Mouse (Mus musculus): ENCODE measurements around the gene Hist1h2ah. TPM values are rescaled to one million over a fixed set of nuclear protein-coding genes. Genes with fewer than 3 reads are reported as not detected.

Gene Hist1h2ah
- polyA plus RNA-seq, 1 experiment from 2014 or later = 4.1 TPM

- no peak for ATAC-seq (ENCODE audit: extremely low read depth, insufficient number of reproducible peaks, low FRiP score, low TSS enrichment)
- Histone ChIP-seq H3K27ac (replicated peaks) (peak overlapping the region; percentile 50), H3K4me3 (peak overlapping the region; percentile 67), H3K4me2 (peak overlapping the region; percentile 78), H3K27me3 (replicated peaks) (peaks cover 20% of the 10 kb centered on the region), H3K9me3 (no peaks in the 10 kb centered on the region), H3K9ac (peak overlapping the region; percentile 81), H3K36me3 (no peaks in the 10 kb centered on the region), H3K4me1 (peaks cover 5% of the 10 kb centered on the region; the same call in 1 of the 2 replicates)
- WGBS = 0% methylated on average over 11 of the region's 11 CpGs
These were observed 13.8 kb downstream of the Hist1h2ah start for GRCm38 (mm10) chr13:22021581-22021980.

- WGBS = under 1% methylated on average over 8 of the region's 8 CpGs
- ATAC-seq (ENCODE audit: extremely low read depth, insufficient number of reproducible peaks, low FRiP score, low TSS enrichment) = peak; percentile 54; the same call in 1 of the 2 replicates
- Histone ChIP-seq H3K36me3 (no peaks in the 10 kb centered on the region), H3K4me2 (peak overlapping the region; percentile 78), H3K27me3 (replicated peaks) (peaks cover 26% of the 10 kb centered on the region), H3K4me1 (peaks cover 4% of the 10 kb centered on the region; the same call in 1 of the 2 replicates), H3K27ac (replicated peaks) (no peak overlapping the region), H3K4me3 (peak overlapping the region; percentile 67), H3K9me3 (no peaks in the 10 kb centered on the region), H3K9ac (peak overlapping the region; percentile 81)
These were observed 14.4 kb downstream of the Hist1h2ah start for GRCm38 (mm10) chr13:22020901-22021339.

- Histone ChIP-seq H3K4me1 (no peaks in the 10 kb centered on the region), H3K27ac (replicated peaks) (no peak overlapping the region), H3K4me2 (peak overlapping the region; percentile 78), H3K4me3 (peak overlapping the region; percentile 67), H3K27me3 (replicated peaks) (peaks cover 31% of the 10 kb centered on the region), H3K9me3 (peaks cover 2% of the 10 kb centered on the region; the same call in 1 of the 2 replicates), H3K9ac (peak overlapping the region; percentile 81), H3K36me3 (no peaks in the 10 kb centered on the region)
- 0 out of 2 replicates have a peak, but pooled peaks have one; percentile 49 for ATAC-seq (ENCODE audit: extremely low read depth, insufficient number of reproducible peaks, low FRiP score, low TSS enrichment)
- WGBS = under 1% methylated on average over 44 of the region's 44 CpGs
These were observed 15.2 kb downstream of the Hist1h2ah start for GRCm38 (mm10) chr13:22019934-22020835.

GRCm38 (mm10) chr13:22015479-22016450, 19.6 kb downstream of the Hist1h2ah start:
- Histone ChIP-seq H3K27ac (replicated peaks) (no peak overlapping the region), H3K9me3 (peaks cover 4% of the 10 kb centered on the region; the same call in 1 of the 2 replicates), H3K9ac (no peak overlapping the region), H3K27me3 (replicated peaks) (peaks cover 70% of the 10 kb centered on the region), H3K4me2 (peak overlapping the region; percentile 62), H3K36me3 (no peaks in the 10 kb centered on the region), H3K4me3 (peak overlapping the region; percentile 35), H3K4me1 (peaks cover 12% of the 10 kb centered on the region)
- 15% methylated on average over 27 of the region's 27 CpGs for WGBS
- ATAC-seq (ENCODE audit: extremely low read depth, insufficient number of reproducible peaks, low FRiP score, low TSS enrichment) = no peak

- H3K27me3 ChIP-seq (replicated peaks) = peaks cover 81% of the 10 kb centered on the region
- H3K9me3 ChIP-seq = peaks cover 4% of the 10 kb centered on the region; the same call in 1 of the 2 replicates
- H3K4me3 ChIP-seq = peak overlapping the region; percentile 35
- WGBS = 12% methylated on average over 17 of the region's 17 CpGs
- H3K4me1 ChIP-seq = peaks cover 12% of the 10 kb centered on the region
- no peaks in the 10 kb centered on the region for H3K36me3 ChIP-seq
- peak overlapping the region; percentile 14; the same call in 1 of the 2 replicates for H3K9ac ChIP-seq
- no peak for ATAC-seq (ENCODE audit: extremely low read depth, insufficient number of reproducible peaks, low FRiP score, low TSS enrichment)
- H3K27ac ChIP-seq (replicated peaks) = no peak overlapping the region
- peak overlapping the region; percentile 62 for H3K4me2 ChIP-seq
These were observed 20.9 kb downstream of the Hist1h2ah start for GRCm38 (mm10) chr13:22014411-22014845.

GRCm38 (mm10) chr13:22013716-22014115, 21.7 kb downstream of the Hist1h2ah start:
- no peak for ATAC-seq (ENCODE audit: extremely low read depth, insufficient number of reproducible peaks, low FRiP score, low TSS enrichment)
- H3K27ac ChIP-seq (replicated peaks) = no peak overlapping the region
- peaks cover 81% of the 10 kb centered on the region for H3K27me3 ChIP-seq (replicated peaks)
- 15% methylated on average over 13 of the region's 13 CpGs for WGBS
- peaks cover 4% of the 10 kb centered on the region; the same call in 1 of the 2 replicates for H3K9me3 ChIP-seq
- peaks cover 12% of the 10 kb centered on the region for H3K4me1 ChIP-seq
- H3K4me2 ChIP-seq = peak overlapping the region; percentile 62
- H3K9ac ChIP-seq = no peak overlapping the region
- H3K4me3 ChIP-seq = peak overlapping the region; percentile 24
- H3K36me3 ChIP-seq = no peaks in the 10 kb centered on the region

- Histone ChIP-seq H3K27ac (replicated peaks) (no peak within 1 kb of the TSS), H3K4me2 (no peak within 1 kb of the TSS), H3K27me3 (replicated peaks) (peaks cover 95% of the 10 kb centered on the region), H3K4me1 (peaks cover 29% of the 10 kb centered on the region), H3K36me3 (no peaks in the 10 kb centered on the region), H3K9ac (no peak within 1 kb of the TSS), H3K9me3 (no peaks in the 10 kb centered on the region), H3K4me3 (no peak within 1 kb of the TSS)
- no peak for ATAC-seq (ENCODE audit: extremely low read depth, insufficient number of reproducible peaks, low FRiP score, low TSS enrichment)
- WGBS = 46% methylated on average over 6 of the region's 7 CpGs
These were observed 25.7 kb downstream of the Hist1h2ah start, which contains the start of gene Prss16 for GRCm38 (mm10) chr13:22009642-22010041. Prss16 (minus strand) TSS chr13:22009742.

- no peaks in the 10 kb centered on the region for H3K9me3 ChIP-seq
- ATAC-seq (ENCODE audit: extremely low read depth, insufficient number of reproducible peaks, low FRiP score, low TSS enrichment) = no peak
- no peak overlapping the region for H3K4me3 ChIP-seq
- no peak overlapping the region for H3K27ac ChIP-seq (replicated peaks)
- no peaks in the 10 kb centered on the region for H3K36me3 ChIP-seq
- no peak overlapping the region for H3K4me2 ChIP-seq
- H3K9ac ChIP-seq = no peak overlapping the region
- H3K27me3 ChIP-seq (replicated peaks) = peaks cover 95% of the 10 kb centered on the region
- 73% methylated on average over 3 of the region's 3 CpGs for WGBS
- H3K4me1 ChIP-seq = peaks cover 20% of the 10 kb centered on the region
These were observed 26.7 kb downstream of the Hist1h2ah start for GRCm38 (mm10) chr13:22008707-22009106.

- no peak overlapping the region for H3K4me2 ChIP-seq
- no peak overlapping the region for H3K27ac ChIP-seq (replicated peaks)
- H3K4me3 ChIP-seq = 0 out of 2 replicates have a peak overlapping the region, but pooled peaks have one; percentile 70
- H3K4me1 ChIP-seq = peaks cover 19% of the 10 kb centered on the region
- no peak overlapping the region for H3K9ac ChIP-seq
- H3K36me3 ChIP-seq = no peaks in the 10 kb centered on the region
- WGBS = 51% methylated on average over 7 of the region's 7 CpGs
- no peak for ATAC-seq (ENCODE audit: extremely low read depth, insufficient number of reproducible peaks, low FRiP score, low TSS enrichment)
- peaks cover 97% of the 10 kb centered on the region for H3K27me3 ChIP-seq (replicated peaks)
- no peaks in the 10 kb centered on the region for H3K9me3 ChIP-seq
These were observed 27.5 kb downstream of the Hist1h2ah start for GRCm38 (mm10) chr13:22007872-22008271.

GRCm38 (mm10) chr13:22007121-22007510, 28.3 kb downstream of the Hist1h2ah start:
- Histone ChIP-seq H3K4me1 (peaks cover 19% of the 10 kb centered on the region), H3K4me3 (peak overlapping the region; percentile 70), H3K4me2 (peak overlapping the region; percentile 98), H3K36me3 (no peaks in the 10 kb centered on the region), H3K27ac (replicated peaks) (no peak overlapping the region), H3K9me3 (no peaks in the 10 kb centered on the region), H3K9ac (peak overlapping the region; percentile 78), H3K27me3 (replicated peaks) (peaks cover 97% of the 10 kb centered on the region)
- ATAC-seq (ENCODE audit: extremely low read depth, insufficient number of reproducible peaks, low FRiP score, low TSS enrichment) = no peak
- WGBS = 2% methylated on average over 18 of the region's 18 CpGs
